Mouse (Mus musculus) c-Kit-positive CD71-positive TER-119-positive erythroid progenitor cells, embryonic 14.5 days (primary cell): ENCODE results near the gene Iqce.
A peak's percentile ranks its signal among the peaks of the same experiment; 100 is the strongest.

ENCODE experiments used
- DNase-seq: peaks from one replicate; pipeline ENCODE4 v3.0.0-alpha.2; 2013; ENCODE audit warnings: low spot score

The Iqce gene

DNA sequence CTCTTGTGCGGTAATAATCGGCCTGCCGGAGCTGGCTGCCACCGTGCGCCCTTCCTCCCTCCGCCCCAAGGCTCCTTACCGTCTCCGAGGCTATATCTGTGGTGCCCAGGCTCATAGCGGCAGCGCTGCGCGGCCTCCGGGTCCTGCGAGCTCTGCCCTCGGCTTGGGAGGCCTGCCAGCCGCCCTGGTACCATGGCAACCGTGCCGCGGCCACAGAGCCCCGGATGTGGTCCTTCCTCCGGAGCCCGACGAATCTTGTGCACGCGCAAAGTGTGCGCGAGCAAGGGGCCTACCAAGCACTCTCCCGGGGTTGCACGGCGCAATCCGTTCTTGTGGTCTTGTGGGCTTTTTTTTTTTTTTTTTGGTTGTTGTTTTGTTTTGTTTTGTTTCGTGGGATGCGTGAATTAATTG is at the start of gene Iqce:
Iqce (minus strand) TSS at position 276 of the 411 bp plus-strand sequence.
- DNase-seq = peak; percentile 74

DNA sequence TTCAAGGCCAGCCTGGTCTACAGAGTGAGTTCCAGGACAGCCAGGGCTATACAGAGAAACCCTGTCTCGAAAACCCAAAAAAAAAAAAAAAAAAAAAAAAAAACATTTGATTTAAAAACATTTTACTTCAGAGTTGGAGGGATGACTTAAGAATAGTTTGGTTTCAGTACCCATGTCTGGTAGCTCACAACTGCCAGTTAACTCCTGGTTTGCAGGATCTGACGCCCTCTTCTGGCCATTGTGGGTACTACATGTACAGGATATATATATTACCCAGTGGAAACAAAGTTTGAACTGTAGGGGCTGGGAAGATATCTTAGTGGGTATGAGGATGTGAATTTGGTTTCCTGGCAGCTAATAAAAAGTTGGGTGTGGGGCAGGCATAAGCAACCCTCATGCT is 48.7 kb upstream of the Iqce start:
- no peak for DNase-seq

DNA sequence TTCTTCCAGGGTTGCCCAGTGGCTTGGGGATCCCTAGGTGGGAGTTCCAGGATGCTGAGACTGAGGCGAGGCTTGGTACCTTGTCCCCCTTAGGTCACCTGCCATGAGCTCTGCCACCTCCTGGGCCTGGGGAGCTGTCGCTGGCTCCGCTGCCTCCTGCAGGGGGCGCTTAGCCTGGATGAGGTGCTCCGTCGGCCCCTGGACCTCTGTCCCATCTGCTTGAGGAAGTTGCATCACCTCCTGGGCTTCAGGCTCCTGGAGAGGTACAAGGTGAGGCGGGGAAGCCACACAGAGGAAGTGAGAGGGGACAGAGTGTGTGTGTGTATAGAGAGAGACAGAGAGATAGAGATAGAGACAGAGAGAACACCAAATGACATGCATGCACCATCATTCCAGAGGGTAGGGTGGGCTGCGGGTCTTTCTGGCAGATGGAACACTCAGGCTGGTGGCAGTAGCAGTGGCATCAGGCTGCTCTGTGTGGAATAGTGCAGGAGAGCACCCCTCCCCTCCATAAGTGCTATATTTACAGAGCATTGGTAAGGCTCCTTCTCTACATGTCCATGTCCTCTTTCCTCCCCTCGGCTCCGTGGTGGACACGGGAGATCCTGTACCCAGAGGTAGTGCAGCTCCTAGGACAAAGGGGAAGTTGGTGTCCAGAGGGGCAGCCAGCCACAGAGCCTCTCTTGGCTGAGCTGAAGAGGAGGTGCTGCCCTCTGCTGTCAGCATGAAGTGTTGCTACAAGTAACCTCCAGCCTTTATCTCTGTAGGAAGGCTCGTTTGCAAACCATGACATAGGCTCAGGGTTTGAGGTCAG is 47.1 kb upstream of the Iqce start:
- peak; percentile 69 for DNase-seq

DNA sequence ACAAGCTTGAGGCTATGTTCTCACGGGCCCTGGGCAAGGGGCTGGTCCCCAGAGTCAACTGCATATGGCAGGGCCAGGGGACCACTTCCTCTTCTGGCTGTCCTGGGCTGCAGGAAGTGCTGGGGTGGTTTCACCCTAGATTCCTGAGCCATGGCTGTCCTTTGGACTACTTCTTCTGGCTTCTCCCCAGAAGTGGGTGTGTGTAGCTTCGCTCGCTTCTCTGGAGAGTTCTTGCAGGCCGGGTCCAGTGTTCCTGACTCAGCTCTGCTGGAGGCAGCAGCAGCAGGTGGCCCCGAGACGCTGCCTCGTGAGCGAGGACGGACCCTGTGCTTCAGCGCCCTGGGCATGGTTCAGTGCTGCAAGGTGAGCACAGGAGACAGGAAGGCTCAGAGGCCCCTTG is 46.2 kb upstream of the Iqce start:
- DNase-seq = no peak

DNA sequence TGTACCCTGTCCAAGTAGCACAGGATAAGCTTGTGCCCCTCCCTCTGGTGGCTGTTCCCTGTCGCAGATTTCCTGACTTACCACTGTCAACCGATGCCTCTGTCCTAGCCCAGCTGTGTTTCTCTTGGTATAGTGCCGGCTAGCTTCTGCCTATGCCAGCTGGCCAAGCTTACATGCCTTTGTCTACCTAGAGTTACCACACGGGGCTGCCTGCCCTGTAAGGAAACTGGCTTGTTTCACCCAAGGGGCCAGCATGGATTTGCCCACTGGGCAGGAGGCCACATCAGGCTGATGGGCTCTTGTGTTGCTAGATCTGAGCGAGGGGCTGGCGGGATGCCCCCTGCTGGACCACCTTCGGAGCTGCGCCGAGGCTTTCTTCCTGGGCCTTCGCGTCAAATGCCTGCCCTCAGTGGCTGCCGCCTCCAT is 41.5 kb upstream of the Iqce start:
- DNase-seq = no peak

DNA sequence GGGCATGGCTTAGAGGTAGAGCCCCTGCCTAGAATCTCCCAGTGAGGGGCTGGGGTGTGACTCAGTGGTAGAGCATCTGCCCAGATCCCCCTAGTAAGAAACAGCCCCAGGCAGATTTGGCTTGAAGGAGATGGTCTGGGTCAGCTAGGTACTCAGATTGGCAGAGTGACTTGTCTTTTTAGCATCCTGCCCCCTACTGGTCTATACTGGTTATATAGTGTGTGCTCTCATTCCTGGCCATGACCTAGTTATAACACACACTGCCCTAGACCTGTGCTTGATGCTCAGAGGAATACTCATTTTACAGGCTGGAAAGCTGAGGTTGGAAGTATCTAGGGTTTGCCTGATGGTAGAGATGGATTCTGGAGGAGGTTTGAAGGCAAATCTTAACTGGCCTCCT is 39.7 kb upstream of the Iqce start:
- peak; percentile 26 for DNase-seq

DNA sequence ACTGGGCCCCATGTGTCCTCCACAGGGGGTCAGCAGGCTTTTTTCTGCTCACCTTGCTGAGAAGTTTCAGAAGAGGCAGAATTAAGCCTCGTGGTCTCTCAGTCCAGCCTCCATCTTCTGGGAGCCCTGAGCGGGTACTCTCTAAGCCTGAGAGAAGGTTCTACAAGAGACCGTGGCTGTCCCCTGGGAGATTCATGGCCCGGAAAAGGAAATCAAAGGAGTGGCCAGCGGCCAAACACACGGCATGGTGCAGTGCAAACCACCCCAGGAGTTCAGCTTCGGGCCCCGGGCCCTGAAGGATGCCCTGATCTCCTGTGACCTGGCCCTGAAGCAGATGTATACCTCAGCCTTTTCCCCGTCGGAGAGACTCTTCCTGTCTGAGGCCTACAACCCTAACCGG is 38.9 kb upstream of the Iqce start:
- no peak for DNase-seq

DNA sequence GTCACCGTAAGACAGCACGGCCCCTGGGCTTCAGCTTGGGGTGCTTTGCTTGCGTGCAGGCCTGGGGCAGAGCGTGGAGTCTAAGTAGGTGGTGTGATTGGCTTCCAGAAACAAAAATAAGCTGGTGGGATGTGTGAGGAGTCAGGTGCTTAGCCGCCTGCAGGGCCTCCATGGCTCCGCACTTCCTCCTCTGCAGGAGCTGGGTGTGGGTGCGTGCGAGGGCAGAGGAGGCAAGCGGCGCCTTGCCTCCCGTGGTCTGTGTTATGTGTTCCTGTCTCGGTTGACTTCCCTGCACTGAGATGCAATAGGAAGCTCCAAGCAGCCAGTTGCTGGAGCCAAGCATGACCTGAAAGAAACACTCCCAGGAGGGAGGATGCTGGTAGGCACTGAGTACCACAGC is 37.6 kb upstream of the Iqce start:
- no peak for DNase-seq

DNA sequence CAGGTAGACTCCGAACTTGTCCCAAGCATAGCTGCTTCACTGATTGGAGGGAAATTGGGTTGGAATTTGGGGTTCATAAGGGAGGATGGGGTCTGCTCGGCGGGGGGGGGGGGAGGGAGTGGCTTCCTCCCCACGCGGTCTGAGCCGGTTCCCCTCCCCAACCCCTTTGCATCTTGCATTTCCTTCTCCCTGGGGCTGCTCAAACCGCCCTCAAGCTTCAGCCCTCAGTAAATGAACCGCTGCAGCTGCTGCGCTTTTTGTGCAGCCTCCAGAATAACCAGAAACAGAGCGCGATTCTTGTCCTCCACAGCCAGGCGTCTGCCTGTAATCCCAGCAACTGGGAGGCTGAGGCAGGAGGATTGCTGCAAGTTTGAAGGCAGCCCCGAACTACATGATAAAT is 34.0 kb upstream of the Iqce start:
- DNase-seq = no peak

DNA sequence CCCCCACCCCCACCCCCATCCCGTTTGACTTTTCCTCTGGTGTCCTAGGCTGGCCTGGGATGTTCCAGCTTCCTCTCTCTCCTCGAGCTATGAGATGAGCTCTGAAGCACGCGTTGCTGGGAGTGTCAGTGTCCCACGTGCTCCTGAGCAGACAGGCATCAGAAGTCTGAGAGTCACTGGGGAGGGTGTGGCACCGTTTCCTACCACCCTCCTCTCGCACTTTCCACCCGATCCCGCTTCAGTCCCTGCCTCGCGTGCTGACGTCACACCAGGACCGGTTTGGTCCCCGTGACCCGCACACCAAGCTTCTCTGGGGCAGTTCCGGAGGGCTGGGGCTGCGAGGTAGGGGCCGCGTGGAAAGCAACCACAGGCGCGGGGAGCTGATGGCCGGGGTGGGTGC is 33.1 kb upstream of the Iqce start:
- DNase-seq = no peak

DNA sequence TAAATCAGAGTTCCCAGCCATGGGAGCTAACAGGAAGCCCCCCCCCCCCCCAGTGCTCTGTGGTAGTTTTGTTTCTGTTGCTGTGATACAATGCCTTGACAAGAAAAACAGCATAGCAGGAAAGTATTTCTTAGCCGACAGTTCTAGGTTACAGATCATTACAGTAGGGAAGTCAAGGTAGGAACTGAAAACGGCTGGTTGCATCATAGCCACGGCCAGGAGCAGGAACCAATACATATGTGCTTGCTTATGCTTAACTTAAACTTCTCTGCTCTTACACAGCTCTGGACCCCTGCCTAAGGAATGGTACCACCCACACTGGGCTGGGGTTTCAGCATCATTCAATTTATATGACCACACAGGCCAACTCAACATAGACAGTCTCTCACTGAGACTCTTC is 31.2 kb upstream of the Iqce start:
- DNase-seq = no peak

DNA sequence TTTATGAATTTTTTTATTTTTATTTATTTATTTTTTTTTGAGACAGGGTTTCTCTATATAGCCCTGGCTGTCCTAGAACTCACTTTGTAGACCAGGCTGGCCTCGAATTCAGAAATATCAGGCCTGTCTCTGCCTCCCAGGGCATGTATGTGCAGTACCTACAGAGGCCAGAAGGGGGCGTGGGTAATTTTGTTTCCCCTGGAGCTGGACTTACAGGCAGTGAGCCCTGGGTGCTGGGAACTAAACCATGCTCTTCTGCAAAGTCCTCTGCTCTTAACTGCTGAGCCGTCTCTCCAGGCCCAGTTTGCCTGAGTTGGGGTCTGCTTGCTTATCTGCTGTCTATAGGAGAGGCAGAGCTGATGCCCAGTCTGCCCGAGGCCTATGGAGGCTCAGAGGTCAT is 30.0 kb upstream of the Iqce start:
- DNase-seq = peak; percentile 37

DNA sequence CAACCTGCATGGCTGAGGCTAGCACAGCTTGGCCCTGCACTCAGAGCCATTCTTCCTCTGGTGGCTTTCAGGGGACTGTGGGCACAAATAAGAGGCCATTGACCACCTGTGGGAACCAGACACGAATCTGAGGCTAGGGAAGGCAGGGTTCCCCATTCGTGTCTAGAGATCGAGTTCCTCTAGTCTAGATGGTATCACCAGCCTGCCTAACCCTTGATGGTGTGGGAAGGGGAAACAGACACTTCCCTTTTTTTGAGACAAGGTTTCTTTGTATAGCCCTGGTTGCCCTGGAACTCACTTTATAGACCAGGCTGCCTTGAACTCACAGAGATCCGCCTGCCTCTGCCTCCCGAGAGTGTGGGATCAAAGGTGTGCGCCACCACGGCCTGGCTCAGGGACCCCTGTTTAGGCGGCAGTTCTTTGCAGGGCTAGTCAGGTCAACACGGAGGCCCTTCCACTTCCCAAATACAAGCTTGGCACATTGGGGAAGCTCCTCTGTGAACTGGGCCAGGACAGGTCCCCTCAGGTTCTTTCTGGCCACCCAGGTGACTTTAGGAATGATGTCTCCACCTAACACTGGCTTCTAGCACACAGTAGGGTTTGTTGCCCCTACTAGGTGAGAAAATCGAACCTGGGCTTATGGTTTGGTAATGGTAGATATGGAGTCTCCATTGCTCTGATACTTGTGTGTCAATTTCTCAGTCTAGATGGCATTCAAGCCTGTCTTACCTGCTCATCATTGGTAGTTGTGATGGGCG is 29.0 kb upstream of the Iqce start:
- DNase-seq = no peak

DNA sequence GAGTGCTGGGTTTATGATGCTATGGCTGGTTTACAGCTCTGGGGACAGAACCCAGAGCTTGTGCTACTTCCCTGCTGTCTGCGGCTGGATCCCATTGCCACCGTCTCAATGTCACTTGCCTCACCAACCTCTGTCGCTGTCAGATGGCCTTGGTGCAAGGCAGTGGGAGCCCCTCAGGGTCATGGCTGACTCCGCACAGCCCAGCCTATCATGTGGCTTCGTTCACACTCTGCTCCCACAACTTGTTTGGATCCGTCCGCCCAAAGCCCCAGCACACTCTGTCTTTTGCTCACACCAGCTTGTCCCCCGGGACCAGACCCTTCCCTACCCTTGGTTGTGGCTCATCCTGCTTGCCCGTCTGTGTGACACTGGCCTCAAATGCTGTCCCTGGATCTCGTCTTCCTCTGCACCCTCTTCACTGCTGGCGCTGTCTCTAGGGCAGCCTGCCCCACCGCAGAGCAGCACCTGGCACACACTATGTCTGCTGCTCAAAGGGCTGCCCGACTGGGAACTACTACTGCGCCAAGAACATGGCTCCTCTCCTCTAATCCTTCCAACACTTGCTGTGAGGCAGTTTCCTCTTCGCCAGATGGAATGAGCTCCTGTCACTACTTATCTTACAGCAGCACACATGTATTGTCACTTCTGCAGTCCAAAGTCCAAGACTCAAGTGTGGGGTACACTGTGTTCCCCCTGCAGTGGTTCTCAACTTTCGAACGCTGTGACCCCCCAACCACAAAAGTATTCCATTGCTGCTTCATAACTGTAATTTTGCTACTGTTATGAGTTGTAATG is 25.0 kb upstream of the Iqce start:
- no peak for DNase-seq

DNA sequence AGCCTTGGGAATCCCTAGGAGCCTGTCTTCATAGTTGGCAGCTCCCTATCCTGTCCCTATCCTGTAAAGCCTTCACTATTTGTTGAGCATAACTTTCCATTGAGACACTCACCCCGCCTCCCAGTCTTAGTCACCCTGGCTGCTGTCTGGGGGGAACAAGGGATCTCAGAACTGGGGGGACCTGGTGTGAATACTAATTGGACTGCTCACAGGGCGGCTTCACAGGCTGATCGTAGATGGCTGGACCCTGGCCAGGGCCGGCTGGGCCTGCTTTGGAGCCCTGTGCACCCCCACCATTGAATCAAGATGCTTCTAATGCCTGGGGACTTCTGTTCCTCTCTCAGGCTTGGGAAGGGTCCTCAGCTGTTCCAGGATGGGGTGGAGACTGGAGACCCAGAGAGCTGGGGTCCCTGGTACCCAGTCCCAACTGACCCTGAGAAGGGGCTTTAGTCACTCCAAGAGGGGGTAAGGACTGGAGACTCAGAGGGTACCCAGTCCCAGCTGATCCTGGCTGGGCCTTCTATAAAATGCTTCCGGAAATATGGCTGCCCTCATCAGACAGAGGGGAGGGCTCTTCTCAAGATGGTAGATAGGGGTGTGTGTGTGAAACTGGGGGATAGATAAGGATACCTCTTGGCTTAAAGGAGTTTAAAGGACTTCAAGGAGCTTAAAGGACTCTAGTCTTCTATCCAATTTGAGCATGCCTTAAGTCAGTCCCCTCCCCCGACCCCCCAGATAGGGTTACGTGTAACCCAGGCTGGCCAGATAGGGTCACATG is 24.1 kb upstream of the Iqce start:
- no peak for DNase-seq

DNA sequence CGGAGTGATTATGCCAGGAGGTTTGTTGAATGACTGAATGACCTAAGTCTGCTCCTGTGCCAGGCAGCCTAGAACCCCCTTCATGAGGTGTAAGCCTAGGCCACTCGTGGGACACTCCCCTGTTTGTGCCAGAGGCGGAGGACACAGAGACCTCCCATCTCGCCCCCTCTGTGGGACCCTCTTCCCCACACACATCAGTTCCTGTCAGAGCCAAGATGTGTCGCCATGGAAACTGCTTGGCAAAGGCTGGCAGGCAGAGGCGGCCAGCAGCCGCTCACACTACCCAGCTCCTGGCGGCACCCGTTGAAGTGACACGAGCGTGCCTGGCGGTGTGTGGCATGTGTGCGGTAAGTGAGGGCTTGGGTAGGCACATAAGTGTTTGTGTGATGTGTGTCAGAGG is 21.6 kb upstream of the Iqce start, which contains the start of gene Amz1:
Amz1 (plus strand) TSS at position 306 of the 400 bp plus-strand sequence.
- DNase-seq = no peak

DNA sequence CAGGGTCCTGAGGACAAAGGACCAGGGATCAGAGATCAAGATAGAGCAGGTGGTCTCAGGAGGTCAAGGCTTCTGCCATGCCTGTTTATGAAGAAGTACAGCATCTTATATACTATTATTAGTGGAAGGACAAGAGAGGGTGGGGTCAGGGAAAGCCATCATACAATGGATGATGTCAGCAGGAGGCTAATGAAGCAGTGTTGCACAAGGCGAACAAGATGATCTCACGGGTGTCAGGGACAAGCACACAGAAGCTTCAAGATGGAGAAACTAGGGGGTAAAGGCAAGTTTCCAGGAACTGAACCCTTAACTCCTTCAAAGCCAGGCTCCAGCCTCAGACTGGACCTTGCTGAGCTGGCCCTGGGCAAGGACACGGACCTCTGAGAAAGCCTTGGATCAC is 19.9 kb upstream of the Iqce start:
- no peak for DNase-seq

DNA sequence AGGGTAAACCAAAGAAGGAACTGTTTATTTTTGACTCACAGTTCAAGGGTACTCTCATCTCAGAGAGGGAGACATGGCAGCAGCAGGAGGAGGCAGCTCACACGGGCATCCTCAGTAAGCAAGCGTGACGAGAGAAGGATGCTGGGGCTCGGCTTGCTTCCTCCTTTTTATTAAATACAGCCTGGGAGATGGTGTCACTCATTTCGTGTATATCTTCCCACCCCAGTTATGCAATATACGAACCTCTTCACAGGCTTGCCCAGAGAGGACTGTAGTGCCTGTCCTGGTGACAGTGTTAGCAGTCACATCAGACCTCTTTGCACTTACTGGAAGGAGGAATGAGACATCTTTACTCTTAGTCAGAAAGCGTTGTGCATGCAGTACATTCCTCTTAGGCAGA is 18.6 kb upstream of the Iqce start:
- DNase-seq = no peak

DNA sequence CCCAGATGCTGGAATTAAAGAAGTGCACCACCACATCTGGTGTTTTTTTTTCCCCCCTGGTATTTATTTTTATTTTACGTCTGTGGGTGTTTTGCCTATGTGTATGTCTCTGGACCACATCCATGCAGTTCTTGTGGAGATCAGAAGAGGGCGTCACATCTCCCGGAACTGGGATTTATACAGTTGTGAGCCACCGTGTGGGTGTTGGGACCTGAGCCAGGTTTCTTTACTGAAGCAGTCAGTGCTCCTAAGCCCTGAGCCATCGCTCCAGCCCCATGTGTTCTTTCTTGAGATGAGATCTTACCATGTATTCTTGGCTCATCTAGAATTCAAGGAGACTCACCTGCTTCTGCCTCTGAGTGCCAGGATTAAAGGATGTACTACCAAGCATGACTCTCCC is 8.9 kb upstream of the Iqce start:
- DNase-seq = no peak

DNA sequence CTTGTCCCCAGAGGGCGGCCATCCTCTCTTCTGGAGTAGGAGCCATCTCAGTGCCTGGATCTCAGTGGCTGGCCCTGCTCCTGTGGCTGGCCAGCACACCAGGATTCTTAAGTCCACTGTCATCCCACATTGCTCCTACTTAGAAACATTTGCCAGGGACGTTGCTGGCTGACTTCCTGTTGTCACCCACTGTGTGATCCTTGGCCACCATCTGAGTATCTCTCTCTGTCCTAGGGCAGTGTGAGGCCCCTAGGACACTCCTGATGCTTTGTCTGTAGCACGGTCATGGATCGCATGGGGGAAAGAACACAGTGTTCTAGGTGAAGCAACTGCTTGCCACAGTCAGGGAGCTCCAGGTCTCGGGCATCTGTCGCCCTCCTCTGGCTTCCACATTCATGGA is 8.1 kb upstream of the Iqce start:
- DNase-seq = no peak

DNA sequence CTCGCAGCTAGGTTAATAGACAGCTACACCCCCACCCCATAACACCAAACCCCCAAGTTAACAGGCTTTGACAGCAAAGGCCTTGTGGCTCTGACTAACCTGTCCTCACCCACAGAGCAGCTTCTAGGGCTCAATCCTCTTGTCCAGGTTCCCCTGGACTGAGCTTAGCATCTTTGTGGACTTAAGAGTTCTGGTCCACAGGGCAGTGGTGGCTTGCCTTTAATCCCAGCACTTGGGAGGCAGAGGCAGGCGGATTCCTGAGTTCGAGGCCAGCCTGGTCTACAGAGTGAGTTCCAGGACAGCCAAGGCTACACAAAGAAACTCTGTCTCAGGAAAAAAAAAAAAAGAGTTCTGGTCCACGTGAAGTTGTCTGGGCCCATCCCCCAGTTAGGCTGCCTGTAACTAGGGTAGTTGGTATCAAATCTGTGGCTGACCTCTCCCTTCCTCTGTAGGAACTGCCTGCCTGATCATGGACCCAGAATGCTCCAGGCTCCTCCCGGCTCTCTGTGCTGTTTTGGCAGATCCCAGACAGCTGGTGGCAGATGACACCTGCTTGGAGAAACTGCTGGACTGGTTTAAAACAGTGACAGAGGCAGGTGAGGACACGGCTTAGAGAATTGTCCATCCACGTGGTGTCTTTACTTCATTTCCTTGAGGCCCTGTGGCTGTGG is 3.5 kb upstream of the Iqce start:
- DNase-seq = peak; percentile 13
